19 mouse cellular contexts compared by ENCODE assay signal in genomic region chr10:62604161-62604560, GRCm38 (mm10).
"Had no signal": no experiment of that assay in that cellular context is flagged by ENCODE, and none has a peak within 500 bp of the region (broad histone marks: within the 10 kb centered on the region; RNA-seq: fewer than 3 reads in every experiment).

No protein-coding gene starts in this region.

- H3K9me3 ChIP-seq: limb, embryonic 10.5 days; limb, embryonic 13.5 days; lung, embryonic 15.5 days; midbrain, embryonic 15.5 days; neural tube, embryonic 12.5 days; neural tube, embryonic 15.5 days had no signal

- H3K4me3 ChIP-seq: limb, embryonic 10.5 days; limb, embryonic 13.5 days; lung, embryonic 15.5 days; midbrain, embryonic 15.5 days; neural tube, embryonic 12.5 days; neural tube, embryonic 15.5 days had no signal

- H3K27me3 ChIP-seq: limb, embryonic 13.5 days; lung, embryonic 15.5 days; midbrain, embryonic 15.5 days; neural tube, embryonic 12.5 days; neural tube, embryonic 15.5 days had no signal

- H3K9ac ChIP-seq: limb, embryonic 13.5 days; lung, embryonic 15.5 days; midbrain, embryonic 15.5 days; neural tube, embryonic 12.5 days; neural tube, embryonic 15.5 days had no signal

- DNase-seq: kidney, adult 2 months; kidney, postnatal 25 days; lung, adult 18-20 months; lung, postnatal 10 days; lung, postnatal 4 days; right cerebral cortex, adult 18-20 months; right cerebral cortex, postnatal 14 days; right cerebral cortex, postnatal 4 days; thymus, adult 2 months; thymus, postnatal 14 days; thymus, postnatal 4 days had no signal

- H3K27ac ChIP-seq: kidney, postnatal 0 days; limb, embryonic 10.5 days; limb, embryonic 13.5 days; lung, embryonic 15.5 days; midbrain, embryonic 15.5 days; neural tube, embryonic 12.5 days; neural tube, embryonic 15.5 days; stomach, postnatal 0 days had no signal

- H3K36me3 ChIP-seq: limb, embryonic 13.5 days; lung, embryonic 15.5 days; midbrain, embryonic 15.5 days; neural tube, embryonic 12.5 days; neural tube, embryonic 15.5 days had no signal
